Mouse (Mus musculus): Measurements from ENCODE around the gene Baz2b. TPM values are rescaled to one million over a fixed set of nuclear protein-coding genes. Genes with fewer than 3 reads are reported as not detected.
"Not testable (repeated sequence)": the region's sequence is repeated elsewhere in the genome, so short reads cannot be mapped to it uniquely, and the experiment has no call there.

Baz2b gene
- polyA plus RNA-seq, 1 experiment from 2014 or later, result 79.0 TPM

- no peak overlapping the region for H3K4me3 ChIP-seq
- H3K27me3 ChIP-seq, result no peaks in the 10 kb centered on the region
- H3K4me1 ChIP-seq (replicated peaks), result 0 out of 2 replicates have a peak, but pooled peaks cover 4% of the 10 kb centered on the region
- no peaks in the 10 kb centered on the region for H3K9me3 ChIP-seq
- no peak overlapping the region for H3K27ac ChIP-seq (replicated peaks)
- H3K36me3 ChIP-seq, result no peaks in the 10 kb centered on the region
- no peak overlapping the region for H3K9ac ChIP-seq
- 48% methylated on average over 5 of the region's 5 CpGs for WGBS
- ATAC-seq (ENCODE audit: low read depth), result no peak
- no peak overlapping the region for H3K4me2 ChIP-seq
Measured at GRCm38 (mm10) chr2:60148651-60149050, 61.0 kb downstream of the Baz2b start.

DNA sequence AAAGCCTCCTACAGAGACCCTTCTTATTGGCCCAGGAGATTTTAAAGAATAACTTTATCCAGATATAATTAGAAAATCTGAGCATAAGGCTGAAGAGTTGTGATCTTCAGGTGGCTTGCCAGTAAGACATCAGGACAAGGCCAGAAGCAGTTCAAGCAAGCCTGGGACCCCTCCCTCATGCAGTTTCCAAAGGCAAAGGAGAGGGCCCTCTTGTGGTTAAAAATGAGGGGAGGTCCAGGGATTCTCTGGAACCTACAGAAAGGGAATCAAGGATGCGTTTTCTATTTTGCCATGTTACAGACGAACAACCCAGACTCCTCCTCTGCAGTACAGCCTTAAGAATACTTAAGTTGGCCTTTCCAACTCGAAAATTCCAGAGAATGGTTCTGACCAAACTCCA, 62.2 kb downstream of the Baz2b start:
- no peak overlapping the region for H3K4me3 ChIP-seq
- 47% methylated on average over 3 of the region's 3 CpGs for WGBS

DNA sequence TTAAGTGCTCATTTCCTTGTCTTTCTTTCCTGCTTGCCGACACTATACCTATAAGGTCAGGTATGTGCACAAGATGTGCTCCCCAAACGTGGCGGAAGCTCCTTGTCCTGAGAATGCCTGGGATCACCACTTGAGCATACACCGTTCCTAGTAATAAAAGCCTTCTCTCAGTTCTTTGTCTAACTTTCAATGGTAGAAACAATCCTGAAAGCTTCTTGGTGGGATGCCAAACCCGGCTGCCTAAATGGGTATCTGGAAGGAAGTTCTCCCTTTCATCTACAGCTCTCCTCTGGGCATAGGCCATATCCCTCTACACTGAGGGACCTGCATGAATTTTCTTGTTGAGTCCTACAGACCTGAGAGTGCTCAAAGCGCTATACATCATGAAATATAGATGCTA, 63.9 kb downstream of the Baz2b start:
- H3K27ac ChIP-seq (replicated peaks), result no peak overlapping the region
- no peak overlapping the region for H3K4me3 ChIP-seq
- no peaks in the 10 kb centered on the region for H3K36me3 ChIP-seq
- H3K4me1 ChIP-seq (replicated peaks), result 0 out of 2 replicates have a peak, but pooled peaks cover 4% of the 10 kb centered on the region
- H3K27me3 ChIP-seq, result no peaks in the 10 kb centered on the region
- no peaks in the 10 kb centered on the region for H3K9me3 ChIP-seq
- no peak overlapping the region for H3K9ac ChIP-seq
- H3K4me2 ChIP-seq, result no peak overlapping the region
- WGBS, result 36% methylated on average over 6 of the region's 6 CpGs
- ATAC-seq (ENCODE audit: low read depth), result no peak

More for the DNA sequence above, 62.2 kb downstream of the Baz2b start:
- H3K4me2 ChIP-seq, result no peak overlapping the region
- no peak overlapping the region for H3K27ac ChIP-seq (replicated peaks)
- no peak overlapping the region for H3K9ac ChIP-seq
- H3K36me3 ChIP-seq, result no peaks in the 10 kb centered on the region
- ATAC-seq (ENCODE audit: low read depth), result no peak
- H3K9me3 ChIP-seq, result no peaks in the 10 kb centered on the region
- 0 out of 2 replicates have a peak, but pooled peaks cover 4% of the 10 kb centered on the region for H3K4me1 ChIP-seq (replicated peaks)
- no peaks in the 10 kb centered on the region for H3K27me3 ChIP-seq

GRCm38 (mm10) chr2:60143383-60143782, 66.3 kb downstream of the Baz2b start:
- ATAC-seq (ENCODE audit: low read depth), result no peak
- H3K9me3 ChIP-seq, result no peaks in the 10 kb centered on the region
- 0 out of 2 replicates have a peak, but pooled peaks cover 4% of the 10 kb centered on the region for H3K4me1 ChIP-seq (replicated peaks)
- no peak overlapping the region for H3K4me2 ChIP-seq
- H3K27me3 ChIP-seq, result no peaks in the 10 kb centered on the region
- H3K36me3 ChIP-seq, result no peaks in the 10 kb centered on the region
- 64% methylated on average over 5 of the region's 5 CpGs for WGBS
- H3K4me3 ChIP-seq, result no peak overlapping the region
- no peak overlapping the region for H3K27ac ChIP-seq (replicated peaks)
- no peak overlapping the region for H3K9ac ChIP-seq

DNA sequence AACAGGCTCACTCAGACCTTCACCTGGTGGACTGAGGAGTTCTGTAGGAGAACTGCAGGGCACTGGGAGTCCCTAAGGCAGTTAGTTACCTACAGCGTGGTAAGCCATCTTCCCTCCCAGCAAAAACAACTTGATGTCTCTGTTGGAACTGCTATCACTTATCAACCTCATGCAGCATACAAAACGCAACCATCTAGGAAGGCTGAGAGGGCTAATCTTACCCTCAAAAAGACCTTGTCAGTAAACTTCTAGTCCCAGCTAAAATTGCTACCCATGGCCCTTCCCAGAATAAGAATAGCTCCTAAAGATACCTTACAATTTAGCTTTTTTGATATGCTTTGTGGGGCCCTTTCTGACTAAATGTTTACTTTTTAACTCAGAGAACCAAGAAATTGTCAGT, 67.4 kb downstream of the Baz2b start:
- no peak overlapping the region for H3K27ac ChIP-seq (replicated peaks)
- no peak overlapping the region for H3K9ac ChIP-seq
- 85% methylated on average over 2 of the region's 2 CpGs for WGBS
- no peaks in the 10 kb centered on the region for H3K36me3 ChIP-seq
- no peak for ATAC-seq (ENCODE audit: low read depth)
- H3K4me1 ChIP-seq (replicated peaks), result 0 out of 2 replicates have a peak, but pooled peaks cover 4% of the 10 kb centered on the region
- no peaks in the 10 kb centered on the region for H3K9me3 ChIP-seq
- H3K27me3 ChIP-seq, result no peaks in the 10 kb centered on the region
- H3K4me3 ChIP-seq, result no peak overlapping the region
- no peak overlapping the region for H3K4me2 ChIP-seq

- WGBS, result 69% methylated on average over 7 of the region's 7 CpGs
- Histone ChIP-seq H3K27me3 (no peaks in the 10 kb centered on the region), H3K36me3 (no peaks in the 10 kb centered on the region), H3K4me3 (no peak overlapping the region), H3K9me3 (no peaks in the 10 kb centered on the region), H3K4me2 (no peak overlapping the region), H3K9ac (no peak overlapping the region), H3K4me1 (replicated peaks) (no peaks in the 10 kb centered on the region), H3K27ac (replicated peaks) (no peak overlapping the region)
- no peak for ATAC-seq (ENCODE audit: low read depth)
Measured at GRCm38 (mm10) chr2:60138751-60139162, 70.9 kb downstream of the Baz2b start.

- H3K27me3 ChIP-seq, result no peaks in the 10 kb centered on the region
- WGBS, result 68% methylated on average over 2 of the region's 2 CpGs
- H3K9me3 ChIP-seq, result no peaks in the 10 kb centered on the region
- H3K36me3 ChIP-seq, result no peaks in the 10 kb centered on the region
- H3K4me3 ChIP-seq, result no peak overlapping the region
- no peak overlapping the region for H3K4me2 ChIP-seq
- ATAC-seq (ENCODE audit: low read depth), result no peak
- no peak overlapping the region for H3K27ac ChIP-seq (replicated peaks)
- no peaks in the 10 kb centered on the region for H3K4me1 ChIP-seq (replicated peaks)
- H3K9ac ChIP-seq, result no peak overlapping the region
Measured at GRCm38 (mm10) chr2:60135796-60136195, 73.8 kb downstream of the Baz2b start.

DNA sequence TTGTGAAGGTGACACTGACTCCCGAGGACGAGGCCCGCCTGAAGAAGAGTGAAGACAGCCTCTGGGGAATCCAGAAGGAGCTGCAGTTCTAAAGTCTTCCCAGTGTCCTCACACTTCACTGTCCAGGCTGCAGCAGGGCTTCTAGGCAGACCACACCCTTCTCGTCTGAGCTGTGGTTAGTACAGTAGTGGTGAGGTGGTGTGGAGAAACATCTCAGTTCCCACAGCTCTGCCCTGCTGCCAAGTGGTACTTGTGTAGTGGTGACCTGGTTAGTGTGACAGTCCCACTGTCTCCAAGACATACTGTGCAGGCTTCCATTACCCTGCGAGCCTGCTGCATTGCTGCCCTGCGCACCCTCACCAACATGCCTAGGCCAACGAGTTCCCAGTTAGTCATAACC, 74.7 kb downstream of the Baz2b start:
- WGBS, result 93% methylated on average over 7 of the region's 7 CpGs
- not testable (repeated sequence) for H3K27me3 ChIP-seq; ATAC-seq (ENCODE audit: low read depth); H3K9ac ChIP-seq; H3K36me3 ChIP-seq; H3K9me3 ChIP-seq; H3K4me1 ChIP-seq (replicated peaks); H3K4me3 ChIP-seq; H3K4me2 ChIP-seq; H3K27ac ChIP-seq (replicated peaks)

DNA sequence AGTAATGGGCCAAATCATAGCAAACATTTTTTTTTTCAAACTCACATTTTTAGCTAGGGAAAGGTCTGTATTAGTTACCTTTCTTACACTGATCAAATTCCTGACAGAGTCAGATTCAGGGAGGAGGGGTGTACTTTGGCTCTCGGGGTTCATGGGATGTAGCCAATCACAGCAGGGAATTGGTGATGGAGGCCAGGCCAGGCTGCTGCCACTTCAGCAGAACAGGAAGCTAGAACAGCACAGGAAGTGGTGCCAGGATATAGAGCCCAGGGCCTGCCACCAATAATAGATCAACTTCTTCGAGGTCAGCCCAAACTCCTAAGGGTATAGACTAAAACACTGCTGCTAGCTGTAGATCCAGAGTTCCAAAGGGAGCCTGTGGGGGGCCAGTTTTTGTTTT, 76.6 kb downstream of the Baz2b start:
- Histone ChIP-seq H3K9me3 (no peaks in the 10 kb centered on the region), H3K27ac (replicated peaks) (no peak overlapping the region), H3K36me3 (no peaks in the 10 kb centered on the region), H3K9ac (no peak overlapping the region), H3K4me2 (no peak overlapping the region), H3K4me1 (replicated peaks) (no peaks in the 10 kb centered on the region), H3K4me3 (no peak overlapping the region), H3K27me3 (no peaks in the 10 kb centered on the region)
- WGBS, result 80% methylated on average over 2 of the region's 2 CpGs
- no peak for ATAC-seq (ENCODE audit: low read depth)

- H3K9ac ChIP-seq, result no peak overlapping the region
- no peak overlapping the region for H3K4me3 ChIP-seq
- H3K27ac ChIP-seq (replicated peaks), result no peak overlapping the region
- 68% methylated on average over 10 of the region's 10 CpGs for WGBS
- H3K27me3 ChIP-seq, result no peaks in the 10 kb centered on the region
- no peak overlapping the region for H3K4me2 ChIP-seq
- peaks cover 2% of the 10 kb centered on the region for H3K4me1 ChIP-seq (replicated peaks)
- H3K36me3 ChIP-seq, result no peaks in the 10 kb centered on the region
- no peak for ATAC-seq (ENCODE audit: low read depth)
- H3K9me3 ChIP-seq, result no peaks in the 10 kb centered on the region
Measured at GRCm38 (mm10) chr2:60132269-60133042, 77.2 kb downstream of the Baz2b start.

- 95% methylated on average over 7 of the region's 7 CpGs for WGBS
- H3K4me2 ChIP-seq, result no peak overlapping the region
- no peak overlapping the region for H3K4me3 ChIP-seq
- H3K4me1 ChIP-seq (replicated peaks), result peaks cover 18% of the 10 kb centered on the region
- H3K36me3 ChIP-seq, result no peaks in the 10 kb centered on the region
- no peaks in the 10 kb centered on the region for H3K9me3 ChIP-seq
- ATAC-seq (ENCODE audit: low read depth), result no peak
- no peaks in the 10 kb centered on the region for H3K27me3 ChIP-seq
- no peak overlapping the region for H3K27ac ChIP-seq (replicated peaks)
- H3K9ac ChIP-seq, result no peak overlapping the region
Measured at GRCm38 (mm10) chr2:60128631-60129030, 81.0 kb downstream of the Baz2b start.

GRCm38 (mm10) chr2:60126831-60127230, 82.8 kb downstream of the Baz2b start:
- H3K4me2 ChIP-seq, result peak overlapping the region; percentile 61
- H3K27ac ChIP-seq (replicated peaks), result peak overlapping the region; percentile 79
- peaks cover 33% of the 10 kb centered on the region for H3K4me1 ChIP-seq (replicated peaks)
- 0 out of 2 replicates have a peak, but pooled peaks have one; percentile 33 for ATAC-seq (ENCODE audit: low read depth)
- 7% methylated on average over 7 of the region's 7 CpGs for WGBS
- H3K9ac ChIP-seq, result peak overlapping the region; percentile 52
- H3K4me3 ChIP-seq, result peak overlapping the region; percentile 14
- no peaks in the 10 kb centered on the region for H3K27me3 ChIP-seq
- H3K36me3 ChIP-seq, result no peaks in the 10 kb centered on the region
- H3K9me3 ChIP-seq, result no peaks in the 10 kb centered on the region

DNA sequence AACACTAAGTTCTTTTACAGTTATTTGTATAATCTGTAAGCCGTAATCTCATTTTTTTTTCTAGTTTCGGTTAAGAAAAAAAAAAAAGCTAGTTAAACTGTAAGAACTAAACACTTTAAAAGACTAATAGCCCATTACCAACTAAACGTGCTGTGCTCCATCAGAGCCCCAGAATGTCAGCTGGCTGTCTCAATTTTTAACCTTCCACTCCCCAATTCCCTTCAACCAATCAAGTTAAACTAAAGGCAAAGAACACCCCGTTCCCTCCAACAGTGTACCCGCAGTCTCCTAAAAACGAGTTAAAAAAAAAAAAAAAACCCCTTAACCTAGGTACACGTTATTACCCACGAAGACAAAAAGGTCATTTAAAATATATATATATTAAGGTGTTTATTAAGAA, 83.3 kb downstream of the Baz2b start:
- peak overlapping the region; percentile 100 for H3K9ac ChIP-seq
- no peaks in the 10 kb centered on the region for H3K9me3 ChIP-seq
- H3K27ac ChIP-seq (replicated peaks), result peak overlapping the region; percentile 46
- H3K4me1 ChIP-seq (replicated peaks), result peaks cover 37% of the 10 kb centered on the region
- no peaks in the 10 kb centered on the region for H3K36me3 ChIP-seq
- peak overlapping the region; percentile 61 for H3K4me2 ChIP-seq
- WGBS, result 5% methylated on average over 8 of the region's 8 CpGs
- peak overlapping the region; percentile 89 for H3K4me3 ChIP-seq
- H3K27me3 ChIP-seq, result no peaks in the 10 kb centered on the region
- no peak for ATAC-seq (ENCODE audit: low read depth)

Data from neural tube, embryonic 13.5 days (tissue).